Mouse (Mus musculus) neural tube, embryonic 10.5 days (tissue): ENCODE measurements at regions not wholly inside any gene's neighbourhood (a gene's known extent, or its start where the extent isn't known, plus 50 kb on each side); places are given as distances from the start of the nearest gene placed in this dataset.
"Not testable (repeated sequence)": the region's sequence is repeated elsewhere in the genome, so short reads cannot be mapped to it uniquely, and the experiment has no call there.

Source experiments
- DNase-seq: peaks from one replicate; pipeline ENCODE4 v3.0.0-alpha.2; 2017; ENCODE audit warnings: low spot score; ENCODE audit errors: extremely low spot score

GRCm38 (mm10) chr8:56927166-56927565, 376.3 kb downstream of the Fbxo8 start:
- no peak for DNase-seq

- DNase-seq = no peak
Measured at GRCm38 (mm10) chr8:56929076-56929475, 378.2 kb downstream of the Fbxo8 start.

- no peak for DNase-seq
Measured at GRCm38 (mm10) chr8:56932421-56932820, 381.5 kb downstream of the Fbxo8 start.

- no peak for DNase-seq
Measured at GRCm38 (mm10) chr8:56962186-56962585, 358.6 kb upstream of the Hand2 start.

- no peak for DNase-seq
Measured at GRCm38 (mm10) chr8:56970311-56970710, 350.5 kb upstream of the Hand2 start.

- DNase-seq = no peak
Measured at GRCm38 (mm10) chr8:56978994-56979393, 341.8 kb upstream of the Hand2 start.

GRCm38 (mm10) chr8:56979416-56979815, 341.4 kb upstream of the Hand2 start:
- DNase-seq = no peak

GRCm38 (mm10) chr8:57010318-57011024, 310.3 kb upstream of the Hand2 start:
- no peak for DNase-seq

- no peak for DNase-seq
Measured at GRCm38 (mm10) chr8:57013813-57014320, 306.9 kb upstream of the Hand2 start.

- no peak for DNase-seq
Measured at GRCm38 (mm10) chr8:57016329-57016728, 304.5 kb upstream of the Hand2 start.

GRCm38 (mm10) chr8:57028096-57028495, 292.7 kb upstream of the Hand2 start:
- not testable (repeated sequence) for DNase-seq

- no peak for DNase-seq
Measured at GRCm38 (mm10) chr8:57048490-57048889, 272.3 kb upstream of the Hand2 start.

- no peak for DNase-seq
Measured at GRCm38 (mm10) chr8:57048909-57049308, 271.9 kb upstream of the Hand2 start.

GRCm38 (mm10) chr8:57052661-57053060, 268.1 kb upstream of the Hand2 start:
- no peak for DNase-seq

- no peak for DNase-seq
Measured at GRCm38 (mm10) chr8:57076995-57077394, 243.8 kb upstream of the Hand2 start.

- DNase-seq = no peak
Measured at GRCm38 (mm10) chr8:57086811-57087210, 234.0 kb upstream of the Hand2 start.

GRCm38 (mm10) chr8:57092403-57092802, 228.4 kb upstream of the Hand2 start:
- no peak for DNase-seq

GRCm38 (mm10) chr8:57095169-57095568, 225.6 kb upstream of the Hand2 start:
- DNase-seq = no peak

GRCm38 (mm10) chr8:57110765-57111402, 209.9 kb upstream of the Hand2 start:
- DNase-seq = not testable (repeated sequence)

GRCm38 (mm10) chr8:57111403-57111771, 209.4 kb upstream of the Hand2 start:
- no peak for DNase-seq

- no peak for DNase-seq
Measured at GRCm38 (mm10) chr8:57113915-57114314, 206.9 kb upstream of the Hand2 start.

GRCm38 (mm10) chr8:57115303-57115702, 205.5 kb upstream of the Hand2 start:
- no peak for DNase-seq

- DNase-seq = no peak
Measured at GRCm38 (mm10) chr8:57134041-57134440, 186.7 kb upstream of the Hand2 start.
